Mouse (Mus musculus) ES-E14 (cell line): ENCODE results near the gene Pex26.

Experiments used
- CHD2 ChIP-seq: IDR thresholded peaks from 2 replicates; pipeline ENCODE4 v1.6.1; 2014; ENCODE audit warnings: mild to moderate bottlenecking, low read depth, low read length, inconsistent platforms
- HCFC1 ChIP-seq: IDR thresholded peaks from 2 replicates; pipeline ENCODE4 v1.6.1; 2012; ENCODE audit warnings: low read length, inconsistent platforms, borderline replicate concordance; ENCODE audit not compliant: insufficient read depth
- MAFK ChIP-seq: IDR thresholded peaks from 2 replicates; pipeline ENCODE4 v1.6.1; 2014; ENCODE audit warnings: mild to moderate bottlenecking, low read depth, low read length, inconsistent platforms; ENCODE audit not compliant: insufficient read depth
- ZC3H11A ChIP-seq: IDR thresholded peaks from 2 replicates; pipeline ENCODE4 v1.6.1; 2012; ENCODE audit warnings: low read depth, mild to moderate bottlenecking, inconsistent platforms, low read length, borderline replicate concordance
- ZNF384 ChIP-seq: IDR thresholded peaks from 2 replicates; pipeline ENCODE4 v1.6.1; 2012; ENCODE audit warnings: low read depth, low read length, inconsistent platforms

DNA sequence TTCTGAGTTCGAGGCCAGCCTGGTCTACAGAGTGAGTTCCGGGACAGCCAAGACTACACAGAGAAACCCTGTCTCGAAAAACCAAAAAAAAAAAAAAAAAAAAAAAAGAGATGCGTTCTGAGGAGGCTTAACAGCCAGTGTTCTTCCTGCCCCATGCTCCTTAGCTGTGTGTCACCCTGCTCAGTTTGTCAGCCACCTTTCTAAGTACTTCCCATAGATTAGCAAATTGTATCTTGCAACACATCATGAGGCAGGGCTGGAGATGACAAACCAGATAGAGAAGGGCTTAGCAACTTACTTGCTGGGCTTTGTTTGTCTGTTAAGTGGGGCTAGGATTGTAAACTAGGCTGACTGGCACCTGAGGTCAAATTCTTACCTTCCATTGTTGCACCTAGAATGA lies 17.0 kb downstream of the Pex26 start:
- TF ChIP-seq MAFK (no peak), CHD2 (no peak), ZNF384 (no peak), ZC3H11A (no peak), HCFC1 (no peak)
